Mouse (Mus musculus): ENCODE results near the gene Prnp.
A peak's percentile ranks its signal among the peaks of the same experiment; 100 is the strongest.

DNA sequence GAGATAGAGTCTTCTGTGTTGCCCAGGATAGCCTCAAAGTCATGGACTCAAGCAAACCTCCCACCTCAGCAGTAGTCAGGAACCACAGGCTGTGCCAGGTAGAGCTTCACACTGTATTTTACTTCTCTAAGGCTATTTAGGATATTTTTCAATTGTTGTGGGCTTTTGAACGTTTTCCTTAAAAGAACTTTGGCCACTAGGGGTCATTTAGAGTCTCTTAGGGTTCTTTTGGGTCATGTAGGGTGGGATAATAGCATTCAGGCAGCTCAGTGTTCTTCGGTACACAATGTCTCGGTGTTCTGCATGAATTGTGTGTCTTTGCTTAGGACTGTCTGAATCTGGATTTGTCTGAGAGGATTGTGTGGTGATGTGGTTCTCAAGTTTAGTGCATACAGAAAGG, 78.2 kb downstream of the Prnp start:
- TF ChIP-seq CTCF (IDR thresholded peaks at IDR 0.05; ENCODE audit: low read depth) (peak; percentile 42; the same call in 1 of the 2 replicates), EP300 (IDR thresholded peaks at IDR 0.05; ENCODE audit: low read depth) (no peak)
